Mouse (Mus musculus) kidney, postnatal 14 days (tissue): Measurements from ENCODE around the gene Lin52.

Experiments
- DNase-seq: peaks from one replicate; pipeline ENCODE4 v3.0.0; 2022; ENCODE audit warnings: mixed read lengths

Gene Lin52

GRCm38 (mm10) chr12:84541391-84541958, 90.3 kb downstream of the Lin52 start:
- no peak for DNase-seq

DNA sequence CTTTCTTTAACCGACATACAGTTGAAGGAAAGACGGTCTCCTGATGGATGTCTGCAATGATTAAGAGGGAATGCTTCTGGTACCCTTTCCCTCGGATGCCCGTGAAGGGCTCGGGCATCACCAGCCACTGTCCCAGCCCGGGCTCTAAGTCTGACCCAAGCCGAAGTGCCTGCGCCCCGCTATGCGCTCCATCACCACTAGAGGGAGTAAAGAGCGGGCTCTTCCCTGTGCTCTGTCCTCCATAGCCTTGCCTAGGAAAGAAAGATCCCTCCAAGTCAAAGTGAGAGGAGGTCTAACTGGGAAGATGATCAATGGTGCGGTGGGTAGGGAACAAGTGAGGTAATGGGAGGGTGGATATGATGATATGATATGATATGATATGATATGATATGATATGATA, 94.8 kb downstream of the Lin52 start:
- DNase-seq = peak; percentile 69

DNA sequence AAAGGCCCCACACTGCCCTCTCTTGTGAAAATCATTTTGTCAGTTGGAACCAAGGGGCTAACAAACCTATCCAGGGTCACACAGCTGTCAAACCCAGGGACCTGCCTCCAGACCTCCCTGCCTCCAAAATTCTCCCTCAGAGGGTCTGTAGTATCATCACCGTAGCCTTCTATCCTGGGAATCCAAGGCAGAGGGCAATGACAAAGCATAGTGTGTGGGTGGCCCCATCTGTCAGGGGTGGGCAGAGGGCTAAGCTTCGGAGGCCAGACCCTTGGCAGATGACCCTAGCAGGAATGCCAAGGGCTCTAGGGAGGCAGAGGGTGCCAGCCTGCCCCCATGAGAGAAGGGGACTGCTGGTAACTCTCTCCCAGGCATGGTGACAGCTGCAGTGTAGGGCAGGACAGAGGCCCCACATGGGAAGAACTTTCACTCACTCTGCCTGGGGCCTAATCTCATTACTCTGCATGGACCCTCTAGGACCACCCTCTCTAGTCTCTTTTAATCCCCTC, 95.4 kb downstream of the Lin52 start:
- DNase-seq = no peak

GRCm38 (mm10) chr12:84548251-84548650, 97.0 kb downstream of the Lin52 start:
- no peak for DNase-seq

- DNase-seq = no peak
Observed at GRCm38 (mm10) chr12:84555218-84555617, 104.0 kb downstream of the Lin52 start.

DNA sequence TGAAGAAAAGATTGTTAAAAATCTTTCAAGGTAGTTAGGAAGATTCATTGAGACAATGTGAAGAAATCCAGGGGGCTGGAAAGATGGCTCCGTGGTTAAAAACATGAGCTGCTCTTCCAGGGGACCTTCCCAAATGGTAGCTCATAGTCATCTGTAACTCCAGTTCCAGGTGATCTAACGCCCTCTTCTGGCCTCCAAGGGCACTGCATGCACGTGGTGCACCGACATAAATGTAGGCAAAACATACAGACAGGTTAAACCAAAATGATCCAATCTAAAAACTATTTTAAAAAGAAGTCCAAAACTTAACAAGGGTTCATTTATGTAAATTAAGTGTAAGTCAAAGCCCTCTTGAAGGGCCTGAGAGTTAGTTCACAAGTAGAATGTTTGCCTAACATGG, 111.3 kb downstream of the Lin52 start:
- no peak for DNase-seq

DNA sequence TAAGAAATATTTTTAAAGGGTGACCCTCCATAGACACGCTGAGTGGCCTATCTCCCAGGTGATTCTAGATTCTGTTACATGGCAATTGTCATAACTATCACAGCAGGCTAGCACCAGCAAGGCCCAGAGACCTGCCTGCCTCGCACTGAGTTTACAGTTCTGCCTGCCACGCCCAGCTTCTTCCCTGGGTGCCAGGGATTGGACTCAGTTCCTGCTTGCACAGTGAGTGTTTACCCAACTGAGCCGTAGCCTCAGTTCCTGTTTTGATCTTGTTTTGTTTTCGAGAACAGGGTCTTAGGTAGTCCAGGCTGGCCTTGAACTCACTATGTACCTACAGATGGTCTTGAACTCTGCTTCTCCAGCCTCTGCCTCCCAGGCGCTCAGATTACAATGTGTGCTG, 116.4 kb downstream of the Lin52 start:
- no peak for DNase-seq

GRCm38 (mm10) chr12:84569336-84569970, 118.2 kb downstream of the Lin52 start, which contains the start of gene Vsx2:
Gene Vsx2, plus strand, starts transcription at chr12:84569762.
- no peak for DNase-seq

- no peak for DNase-seq
Observed at GRCm38 (mm10) chr12:84569976-84570693, 118.9 kb downstream of the Lin52 start.

- no peak for DNase-seq
Observed at GRCm38 (mm10) chr12:84570694-84571415, 119.6 kb downstream of the Lin52 start.

- DNase-seq = no peak
Observed at GRCm38 (mm10) chr12:84571466-84572340, 120.5 kb downstream of the Lin52 start.

DNA sequence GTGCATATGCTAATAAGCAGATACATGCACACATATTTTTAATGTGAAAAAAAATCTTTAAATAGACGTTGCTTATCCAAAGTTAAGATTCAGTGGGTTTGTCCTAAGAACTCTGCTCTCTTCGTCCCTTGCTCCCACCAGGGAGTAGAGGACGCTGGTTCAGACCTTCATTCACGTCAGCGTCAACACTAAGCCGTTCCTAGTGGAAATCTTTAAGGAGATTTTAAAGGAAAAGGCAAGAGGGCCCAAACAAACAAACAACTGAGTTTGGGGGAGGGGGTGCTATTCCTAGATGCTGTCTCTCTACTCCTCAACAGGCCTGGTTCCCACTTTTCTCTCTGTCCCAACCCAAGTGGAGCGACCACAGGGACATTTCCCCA, 121.1 kb downstream of the Lin52 start:
- no peak for DNase-seq

DNA sequence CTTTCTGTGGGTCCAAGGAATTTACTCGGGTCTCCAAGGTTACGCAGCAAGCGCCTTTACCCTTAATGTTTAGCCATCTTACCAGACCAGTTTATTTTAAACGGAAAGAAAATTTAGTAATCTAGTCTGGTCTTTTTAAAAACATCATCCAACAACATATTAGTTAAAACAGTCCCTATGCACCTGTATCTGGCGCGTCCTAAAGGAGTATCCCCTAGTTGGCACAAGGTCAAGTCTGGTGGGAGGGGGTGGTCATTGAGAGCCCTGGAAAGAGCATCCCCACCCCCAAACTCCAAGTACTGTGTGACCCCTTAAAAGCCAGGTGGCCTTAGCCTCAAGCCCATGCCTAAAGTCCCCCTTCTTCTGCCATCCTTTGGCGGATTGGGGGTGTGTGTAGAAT, 121.9 kb downstream of the Lin52 start:
- DNase-seq = no peak

DNA sequence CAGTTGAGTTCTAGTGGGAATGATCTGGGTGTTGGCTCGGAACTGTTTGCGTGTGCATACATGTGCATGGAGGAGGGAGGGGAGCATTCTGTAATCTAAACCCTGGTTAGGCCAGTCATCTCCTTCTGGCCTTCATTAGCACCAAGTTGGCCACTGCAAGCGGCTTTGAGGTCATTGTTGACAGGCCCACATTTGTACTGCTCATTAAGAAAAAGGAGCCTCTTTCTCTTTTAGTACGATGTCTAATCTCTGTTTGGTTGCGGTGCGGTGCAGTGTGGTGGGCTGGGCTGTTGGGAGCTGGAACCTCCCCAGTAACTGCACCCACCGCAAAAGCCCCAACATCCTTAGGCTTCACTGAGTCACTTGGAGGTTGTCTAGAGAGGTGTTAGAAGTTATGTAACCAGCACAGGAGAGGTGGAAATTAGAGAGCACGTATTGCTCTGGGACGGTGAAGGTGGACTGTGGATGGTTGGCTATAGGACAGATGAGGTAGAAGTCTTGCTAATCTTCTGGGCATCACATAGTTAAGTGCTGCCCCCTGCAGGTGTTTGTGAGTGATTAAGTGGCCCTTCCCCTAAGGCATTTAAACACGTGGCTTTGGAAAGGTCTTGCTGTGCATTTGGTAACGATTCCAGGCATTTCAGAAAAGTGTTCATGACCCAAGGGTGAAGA, 126.7 kb downstream of the Lin52 start:
- DNase-seq = no peak

GRCm38 (mm10) chr12:84578440-84578770, 127.2 kb downstream of the Lin52 start:
- DNase-seq = no peak

DNA sequence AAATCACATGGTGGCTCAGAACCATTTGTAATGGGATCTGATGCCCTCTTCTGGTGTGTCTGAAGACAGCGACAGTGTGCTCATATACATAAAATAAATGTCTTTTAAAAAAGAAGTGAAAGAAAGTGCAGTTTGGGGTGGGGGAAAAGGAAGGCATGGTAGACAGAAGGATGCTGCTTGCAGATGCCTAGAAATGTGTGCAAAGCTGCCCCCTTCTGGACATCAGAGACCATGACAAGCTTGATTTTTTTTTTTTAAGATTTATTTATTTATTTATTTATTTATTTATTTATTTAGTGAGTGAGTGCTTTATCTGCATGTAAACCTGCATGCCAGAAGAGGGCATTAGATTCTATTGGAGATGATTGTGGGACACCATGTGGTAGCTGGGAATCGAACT, 130.1 kb downstream of the Lin52 start:
- DNase-seq = no peak

DNA sequence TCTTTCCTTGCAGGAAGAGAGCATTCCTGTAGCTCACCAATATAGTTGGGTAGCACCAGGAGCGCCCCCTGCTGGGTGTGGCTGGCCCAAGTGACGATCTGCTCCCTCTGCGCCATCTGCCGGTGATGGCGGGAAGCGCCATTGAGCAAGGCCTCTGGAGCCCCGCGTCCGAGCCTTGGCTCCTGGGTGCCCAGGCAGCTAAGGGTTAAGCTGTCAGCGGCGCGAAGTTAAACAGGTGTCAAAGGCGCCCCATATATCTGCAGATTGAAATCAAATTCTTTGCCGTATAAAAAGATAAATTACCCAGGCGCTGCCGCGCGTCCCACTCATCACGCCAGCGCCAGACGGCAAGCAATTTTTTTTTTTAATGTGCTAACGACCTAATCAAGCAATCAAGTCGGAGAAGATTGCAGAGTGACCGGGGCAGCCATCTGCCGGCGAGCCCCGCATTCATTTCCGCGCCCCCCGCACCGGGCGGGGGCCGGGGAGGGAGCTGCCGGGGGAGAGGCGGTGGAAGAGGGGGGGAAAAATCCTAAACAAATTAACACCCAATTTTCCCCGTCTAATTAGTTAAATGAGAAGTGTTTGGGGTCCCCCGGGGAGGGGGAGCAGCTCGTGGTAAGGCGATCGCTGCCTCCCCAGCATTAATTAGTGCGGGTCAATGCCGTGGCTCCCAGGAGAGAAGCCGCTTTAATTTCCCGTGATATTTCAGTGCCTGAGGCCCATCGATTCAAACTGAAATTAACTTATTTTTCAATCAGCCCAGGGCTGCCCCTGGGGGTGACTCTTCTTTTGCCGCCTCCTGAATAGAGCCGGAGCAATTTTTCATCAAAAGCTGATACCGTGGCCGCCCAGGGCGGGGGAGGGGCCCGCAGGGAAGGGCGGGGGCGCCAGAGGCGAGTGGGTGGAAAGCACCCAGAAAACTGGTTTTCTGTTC, 138.9 kb downstream of the Lin52 start:
- peak; percentile 93 for DNase-seq
